Mouse (Mus musculus) heart, adult 2 months (tissue): Measurements from ENCODE around the gene Plaur. TPM values are rescaled to one million over a fixed set of nuclear protein-coding genes. Genes with fewer than 3 reads are reported as not detected.

Source experiments
- DNase-seq, 2 experiments: peaks; one replicate each; pipeline ENCODE4 v3.0.0; 2021
- H3K27ac ChIP-seq: fragments of 200-600 bp; 2 replicates; pipeline ENCODE4 v1.8.1; 2022
- H3K27me3 ChIP-seq: fragments of 200-500 bp; 2 replicates; pipeline ENCODE4 v1.6.1; 2012; ENCODE audit warnings: mild to moderate bottlenecking, low read length, inconsistent platforms, mixed read lengths; ENCODE audit not compliant: control insufficient read depth, insufficient read depth
- H3K36me3 ChIP-seq: fragments of 200-500 bp; 2 replicates; pipeline ENCODE4 v1.6.1; 2012; ENCODE audit warnings: low read length, inconsistent platforms; ENCODE audit not compliant: control insufficient read depth, insufficient read depth
- H3K4me1 ChIP-seq: fragments of 200-500 bp; 2 replicates; pipeline ENCODE4 v1.6.1; 2011; ENCODE audit warnings: low read length; ENCODE audit not compliant: control insufficient read depth, insufficient read depth
- H3K4me3 ChIP-seq: fragments of 200-600 bp; 2 replicates; pipeline ENCODE4 v1.8.1; 2022
- H3K79me2 ChIP-seq: fragments of 200-500 bp; replicated peaks from 2 replicates; pipeline ENCODE4 v1.6.1; 2012; ENCODE audit warnings: mild to moderate bottlenecking, inconsistent platforms, low read length, moderate library complexity, mixed read lengths; ENCODE audit not compliant: control insufficient read depth, insufficient read depth
- H3K9ac ChIP-seq: fragments of 200-500 bp; 2 replicates; pipeline ENCODE4 v1.6.1; 2012; ENCODE audit warnings: low read depth, mild to moderate bottlenecking, control low read depth, inconsistent platforms, low read length, mixed read lengths
- CTCF ChIP-seq: fragments of 200-600 bp; IDR thresholded peaks from 2 replicates; pipeline ENCODE4 v1.8.1; 2022; ENCODE audit warnings: antibody characterized with exemption, mild to moderate bottlenecking, moderate library complexity
- EP300 ChIP-seq: fragments of 200-500 bp; IDR thresholded peaks from 2 replicates; pipeline ENCODE4 v1.6.1; 2011; ENCODE audit warnings: low read depth, low read length, control low read depth; ENCODE audit not compliant: insufficient read depth
- POLR2A ChIP-seq: fragments of 200-500 bp; IDR thresholded peaks from 2 replicates; pipeline ENCODE4 v1.6.1; 2011; ENCODE audit warnings: mild to moderate bottlenecking, low read depth, low read length, control low read depth; ENCODE audit not compliant: insufficient read depth
- WGBS: fragments of 180-500 bp; shearing (Covaris S2); methylation state at CpG from one replicate; pipeline ENCODE4 v1.1.7; 2018; 5-methylcytosine and 5-hydroxymethylcytosine counted together
- intact Hi-C: fragments of 180-260 bp; cut with DNase I; formaldehyde crosslinking; loops from one replicate; pipeline ENCODE4 v1.15.1; 2025
- polyA plus RNA-seq: library from polyadenylated mRNA; depleted of rRNA; stranded (reverse); fragments of >200 nt; gene quantifications from 2 replicates; pipeline ENCODE4 v1.2.3, GENCODE M21; 2012
- total RNA-seq, 2 experiments: library from RNA; stranded (reverse); gene quantifications; 2 replicates each; pipeline ENCODE4 v1.2.3; 2021

Plaur gene
- total and polyA plus RNA-seq, 3 experiments, result 3.3 to 5.0 (median 3.6) TPM

DNA sequence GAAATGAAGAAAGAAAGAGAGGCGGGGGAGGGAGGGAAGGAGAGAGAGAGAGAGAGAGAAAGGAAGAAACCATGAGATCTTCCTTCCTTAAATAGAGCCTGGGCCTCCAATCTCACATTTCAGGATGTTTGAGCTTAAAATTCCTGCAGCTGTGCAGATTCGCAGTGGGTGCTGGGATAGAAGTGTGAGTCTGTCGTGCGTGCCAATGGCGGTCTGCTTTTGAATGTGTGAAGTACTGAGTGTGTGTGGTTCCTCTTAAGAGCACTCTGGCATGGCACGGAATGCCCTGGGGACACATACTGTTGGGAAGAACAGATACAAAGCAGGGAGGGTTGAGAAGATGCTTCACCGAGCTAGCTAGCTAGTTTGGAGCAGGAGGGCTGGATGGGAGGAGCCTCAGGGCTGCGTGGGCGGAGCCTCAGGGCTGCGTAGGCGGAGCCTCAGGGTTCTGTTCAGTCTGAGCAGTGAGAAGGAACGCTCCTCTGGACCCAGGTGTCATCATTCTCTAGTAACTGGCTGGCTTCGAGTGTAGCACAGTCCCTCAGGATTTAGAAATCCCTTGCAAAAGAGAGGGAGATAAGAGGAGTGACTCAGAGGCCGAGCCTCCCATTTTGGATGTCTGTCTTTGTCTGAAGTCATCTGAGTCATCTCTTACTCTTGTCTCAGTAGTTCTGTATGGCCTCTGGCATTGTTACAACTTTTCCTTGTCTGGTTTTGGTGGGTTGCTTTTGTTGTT lies 13.3 kb upstream of the Plaur start:
- 40% methylated on average over 14 of the region's 14 CpGs for WGBS
- intact Hi-C loops, result no loop called here
- no peak overlapping the region for H3K27ac ChIP-seq
- DNase-seq, result no peak
- H3K36me3 ChIP-seq, result no peaks in the 10 kb centered on the region
- no peak overlapping the region for H3K4me3 ChIP-seq
- no peaks in the 10 kb centered on the region for H3K4me1 ChIP-seq
- H3K79me2 ChIP-seq, result no peaks in the 10 kb centered on the region
- H3K9ac ChIP-seq, result no peak overlapping the region
- H3K27me3 ChIP-seq, result no peaks in the 10 kb centered on the region
- TF ChIP-seq CTCF, result no peak
- no peak for TF ChIP-seq POLR2A
- TF ChIP-seq EP300, result no peak

- Histone ChIP-seq H3K27me3 (no peaks in the 10 kb centered on the region), H3K4me3 (no peak overlapping the region), H3K9ac (no peak overlapping the region), H3K27ac (no peak overlapping the region), H3K4me1 (0 out of 2 replicates have a peak, but pooled peaks cover 2% of the 10 kb centered on the region), H3K79me2 (no peaks in the 10 kb centered on the region), H3K36me3 (no peaks in the 10 kb centered on the region)
- no peak for DNase-seq
- intact Hi-C loops, result no loop called here
- 60% methylated on average over 9 of the region's 9 CpGs for WGBS
- no peak for TF ChIP-seq CTCF
- TF ChIP-seq POLR2A, result no peak
- TF ChIP-seq EP300, result no peak
Observed at GRCm38 (mm10) chr7:24450585-24451017, 11.7 kb upstream of the Plaur start.

DNA sequence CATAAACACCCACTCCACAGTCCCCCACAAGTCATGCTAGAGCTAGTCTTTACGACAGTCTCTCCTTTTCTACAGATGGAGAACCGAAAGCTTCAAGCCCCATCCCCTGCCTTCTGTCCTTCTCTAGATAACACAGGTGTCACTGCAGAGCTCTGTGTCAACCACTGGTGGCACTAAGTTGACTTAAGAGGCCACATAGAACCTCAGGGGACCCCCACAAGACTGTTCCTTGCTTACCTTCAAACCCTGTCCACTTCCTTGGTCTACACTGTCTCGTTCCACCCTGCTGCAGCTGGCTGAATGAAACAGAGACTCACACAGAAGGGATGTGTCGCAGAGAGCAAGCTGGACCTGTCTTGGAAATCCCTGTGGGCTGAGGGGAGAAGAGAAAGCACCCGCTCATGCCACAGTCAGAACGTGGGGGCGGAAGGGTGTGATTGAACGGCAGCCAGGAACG lies 10.4 kb upstream of the Plaur start, which contains the start of gene Irgc1:
Gene Irgc1, minus strand, starts transcription at position 443 of the 457 bp plus-strand sequence.
- intact Hi-C loops, result no loop called here
- H3K79me2 ChIP-seq, result no peaks in the 10 kb centered on the region
- no peak for DNase-seq
- TF ChIP-seq CTCF (no peak), EP300 (no peak), POLR2A (no peak)
- peaks cover 6% of the 10 kb centered on the region for H3K4me1 ChIP-seq
- 51% methylated on average over 9 of the region's 9 CpGs for WGBS
- no peaks in the 10 kb centered on the region for H3K36me3 ChIP-seq
- no peak within 1 kb of the TSS for H3K4me3 ChIP-seq
- H3K27me3 ChIP-seq, result no peaks in the 10 kb centered on the region
- H3K9ac ChIP-seq, result no peak within 1 kb of the TSS
- H3K27ac ChIP-seq, result no peak within 1 kb of the TSS

GRCm38 (mm10) chr7:24454199-24454598 lies 8.1 kb upstream of the Plaur start:
- intact Hi-C loops, result no loop called here
- TF ChIP-seq EP300 (no peak), CTCF (no peak), POLR2A (no peak)
- H3K27ac ChIP-seq, result no peak overlapping the region
- H3K4me3 ChIP-seq, result no peak overlapping the region
- H3K9ac ChIP-seq, result no peak overlapping the region
- WGBS, result 74% methylated on average over 2 of the region's 2 CpGs
- DNase-seq, result no peak
- no peaks in the 10 kb centered on the region for H3K36me3 ChIP-seq
- no peaks in the 10 kb centered on the region for H3K27me3 ChIP-seq
- H3K4me1 ChIP-seq, result peaks cover 6% of the 10 kb centered on the region
- no peaks in the 10 kb centered on the region for H3K79me2 ChIP-seq

GRCm38 (mm10) chr7:24455726-24456125 lies 6.6 kb upstream of the Plaur start:
- TF ChIP-seq EP300 (peak; percentile 91), CTCF (no peak)
- H3K4me1 ChIP-seq, result peaks cover 12% of the 10 kb centered on the region
- H3K4me3 ChIP-seq, result no peak overlapping the region
- H3K27ac ChIP-seq, result peak overlapping the region; percentile 71
- H3K36me3 ChIP-seq, result no peaks in the 10 kb centered on the region
- H3K9ac ChIP-seq, result no peak overlapping the region
- H3K79me2 ChIP-seq, result no peaks in the 10 kb centered on the region
- H3K27me3 ChIP-seq, result no peaks in the 10 kb centered on the region
- 48% methylated on average over 5 of the region's 5 CpGs for WGBS
- peak in 1 of 2 experiments; percentile 60 for DNase-seq
- intact Hi-C loops, result no loop called here

DNA sequence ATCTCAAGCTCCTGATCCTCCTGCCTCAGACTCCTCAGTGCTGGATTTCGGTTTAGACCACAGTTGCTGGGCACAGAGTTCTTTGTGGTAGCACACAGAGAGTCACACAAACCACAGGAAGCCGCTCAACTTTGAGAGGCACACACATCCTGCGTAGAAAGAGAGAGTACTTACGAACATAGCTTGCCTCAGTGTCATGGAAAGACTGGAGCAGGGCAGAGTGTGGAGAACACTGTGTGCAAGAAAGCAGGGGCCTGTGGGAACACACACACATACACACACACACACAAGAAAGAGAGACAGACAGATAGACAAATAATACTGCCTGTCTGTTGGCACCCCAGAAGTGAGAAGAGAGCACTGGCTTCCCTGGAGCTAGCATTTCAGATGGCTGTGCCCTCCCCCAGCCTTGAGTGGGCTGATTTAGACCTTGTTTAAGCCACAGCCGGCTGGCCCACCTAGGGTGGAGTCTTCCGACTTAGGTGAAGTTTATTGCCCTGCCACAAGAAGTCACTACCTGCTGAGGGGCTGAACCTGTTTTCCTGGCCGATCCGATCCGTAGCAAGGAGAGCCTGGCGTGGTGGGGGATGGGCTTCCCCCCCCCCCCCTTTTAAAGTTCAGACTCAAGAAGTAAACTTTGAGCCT lies 4.4 kb upstream of the Plaur start:
- DNase-seq, result peak in 1 of 2 experiments; percentile 41
- Histone ChIP-seq H3K27me3 (no peaks in the 10 kb centered on the region), H3K9ac (no peak overlapping the region), H3K36me3 (no peaks in the 10 kb centered on the region), H3K79me2 (no peaks in the 10 kb centered on the region), H3K27ac (peak overlapping the region; percentile 38; the same call in 1 of the 2 replicates), H3K4me3 (no peak overlapping the region), H3K4me1 (peaks cover 17% of the 10 kb centered on the region)
- intact Hi-C loops, result no loop called here
- 72% methylated on average over 10 of the region's 10 CpGs for WGBS
- TF ChIP-seq POLR2A (no peak), EP300 (no peak), CTCF (no peak)
